Mouse (Mus musculus): ENCODE measurements at regions not wholly inside any gene's neighbourhood (a gene's known extent, or its start where the extent isn't known, plus 50 kb on each side); places are given as distances from the start of the nearest gene placed in this dataset.

DNA sequence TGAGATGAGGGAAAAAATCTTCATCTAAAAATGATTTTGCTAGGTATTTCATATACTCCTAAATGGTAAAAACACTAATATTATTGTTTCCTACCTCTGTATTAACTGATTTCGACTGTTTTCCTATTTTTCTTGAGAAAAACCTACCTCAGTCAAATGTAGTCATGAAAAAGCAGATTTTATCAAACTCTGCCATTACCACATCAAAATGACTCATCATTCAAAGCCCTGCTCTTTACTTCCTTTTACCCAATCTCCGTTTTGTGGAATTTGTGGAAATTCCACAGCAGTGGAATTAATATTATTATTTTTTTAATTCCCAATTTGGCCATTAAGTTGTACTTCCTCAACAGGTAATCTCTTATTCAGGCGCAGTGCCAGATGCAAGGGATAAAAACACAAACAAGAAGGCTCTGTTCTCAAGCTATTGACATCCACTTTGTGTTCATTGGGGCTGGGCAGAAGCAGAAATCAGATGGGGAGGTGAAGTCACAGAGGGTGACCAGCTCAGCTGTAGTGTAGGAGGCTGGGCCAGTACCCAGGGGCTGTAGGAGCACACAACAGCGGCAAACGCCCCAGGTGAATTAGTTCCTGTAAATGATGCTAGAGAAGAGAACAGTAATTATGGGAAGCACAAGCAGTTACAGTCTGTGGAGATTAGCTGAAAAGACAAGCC, 138.2 kb upstream of the Mocs2 start:
- no peak for DNase-seq (ENCODE audit: low spot score)

DNA sequence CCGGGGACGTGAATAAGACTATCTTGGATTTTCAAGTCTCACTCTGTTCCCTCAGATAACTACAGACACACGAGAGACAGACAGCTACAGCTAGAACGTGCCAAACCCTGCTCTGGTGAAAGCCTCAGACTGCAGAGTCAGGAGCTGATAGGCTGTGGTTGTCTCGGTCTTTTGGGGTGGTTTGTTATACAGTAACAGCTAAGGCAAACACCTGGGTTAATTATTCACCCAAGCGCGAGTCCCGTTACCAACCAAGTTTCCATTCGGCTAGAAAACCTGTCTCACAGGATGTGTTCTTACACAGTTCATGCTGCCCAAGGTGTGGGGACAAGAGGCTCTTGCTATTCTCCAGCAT, 137.7 kb upstream of the Mocs2 start:
- DNase-seq (ENCODE audit: low spot score), result no peak

DNA sequence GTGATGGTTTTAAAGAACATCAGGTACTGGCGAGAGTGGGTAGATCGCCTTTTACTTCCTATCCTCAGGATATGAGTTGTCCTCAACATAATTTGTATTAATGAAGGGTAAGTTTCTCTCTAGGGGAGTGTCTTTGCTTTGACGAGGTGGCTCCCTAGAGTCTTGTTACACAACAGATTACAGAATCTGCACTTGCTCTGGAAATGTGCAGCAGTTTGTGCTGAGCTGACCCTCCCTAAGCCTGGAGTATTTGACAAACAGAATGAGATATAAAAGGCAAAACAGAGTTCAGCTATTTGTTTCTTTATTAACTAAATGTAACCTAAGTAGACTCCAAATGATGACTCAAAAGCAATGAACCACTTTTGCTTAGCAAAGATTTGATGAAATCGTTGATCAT, 136.8 kb upstream of the Mocs2 start:
- DNase-seq (ENCODE audit: low spot score), result no peak

DNA sequence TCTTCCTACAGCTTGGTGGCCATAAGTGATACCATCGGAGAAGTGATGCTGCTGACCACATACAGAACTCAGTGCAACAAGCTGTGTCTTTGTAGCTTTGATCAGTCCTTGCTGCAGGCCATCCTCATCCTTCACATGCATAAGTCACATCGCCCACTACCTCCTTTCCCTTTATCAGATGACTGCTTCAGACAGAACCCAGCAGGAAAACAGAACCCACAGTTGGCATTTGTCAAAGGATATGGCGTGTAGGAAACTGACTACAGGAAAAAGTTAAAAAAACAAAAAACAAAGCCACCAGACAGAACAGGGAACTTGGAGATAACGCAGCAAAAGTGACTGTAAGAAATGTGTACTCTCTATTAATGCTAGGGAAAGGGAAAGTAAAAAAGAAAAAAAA, 136.1 kb upstream of the Mocs2 start:
- DNase-seq (ENCODE audit: low spot score), result no peak

DNA sequence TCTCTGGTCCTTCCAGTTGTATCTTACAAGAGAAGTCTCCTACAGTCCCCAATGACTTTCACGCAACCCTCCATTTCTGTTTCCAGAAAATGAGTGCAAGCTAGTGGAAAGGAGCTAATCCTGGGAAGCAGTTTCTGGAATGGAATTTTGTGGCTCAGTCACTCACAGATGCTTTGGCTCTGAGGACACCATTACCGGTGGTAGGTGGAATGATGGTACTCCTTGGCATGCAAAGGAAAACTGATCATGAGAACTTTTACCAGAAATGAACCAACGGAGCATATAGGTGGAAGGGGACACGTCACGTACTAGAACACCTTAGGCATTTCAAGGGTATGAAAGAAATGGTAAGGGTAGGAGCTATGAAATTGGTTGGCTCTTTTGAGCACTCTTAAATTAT, 135.1 kb upstream of the Mocs2 start:
- DNase-seq (ENCODE audit: low spot score), result no peak

DNA sequence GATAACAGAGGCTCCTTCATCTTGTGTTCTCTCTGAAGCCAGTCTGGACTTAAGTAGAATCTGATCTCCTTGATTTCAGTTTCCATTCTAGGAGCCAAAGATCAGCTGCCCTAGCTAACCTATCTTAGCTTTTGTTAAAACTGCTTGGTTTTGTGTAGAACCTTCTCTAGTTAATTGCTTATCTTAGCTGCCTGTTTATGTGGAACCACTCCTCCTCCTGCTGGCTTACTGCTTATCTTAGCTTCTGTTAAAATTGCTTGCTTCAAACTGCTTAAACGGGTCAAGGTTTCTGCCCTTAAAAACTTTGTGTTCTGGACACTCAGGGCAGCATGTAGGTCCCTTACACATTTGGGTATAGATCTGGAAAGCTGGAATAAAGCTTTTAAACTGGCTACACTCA, 133.7 kb upstream of the Mocs2 start:
- DNase-seq (ENCODE audit: low spot score), result no peak

DNA sequence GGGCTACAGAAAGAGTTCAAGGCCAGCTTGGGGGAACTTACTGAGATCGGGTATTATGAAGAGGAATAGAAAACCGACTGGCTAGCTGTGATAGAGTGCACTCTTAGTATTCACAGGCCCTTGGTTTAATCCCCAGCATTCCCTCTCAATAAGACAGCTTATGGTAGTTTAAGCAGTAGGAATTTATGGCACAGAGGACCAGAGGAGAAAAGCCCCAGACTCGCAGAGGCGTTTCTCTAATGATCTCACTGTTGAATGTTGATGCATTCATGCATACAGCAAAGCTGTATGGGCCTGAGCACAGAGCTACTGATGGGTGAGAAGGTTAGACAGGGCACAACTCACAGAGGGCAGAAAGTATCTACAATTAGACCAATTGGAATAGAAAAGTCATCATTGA, 132.7 kb upstream of the Mocs2 start:
- DNase-seq (ENCODE audit: low spot score), result no peak

DNA sequence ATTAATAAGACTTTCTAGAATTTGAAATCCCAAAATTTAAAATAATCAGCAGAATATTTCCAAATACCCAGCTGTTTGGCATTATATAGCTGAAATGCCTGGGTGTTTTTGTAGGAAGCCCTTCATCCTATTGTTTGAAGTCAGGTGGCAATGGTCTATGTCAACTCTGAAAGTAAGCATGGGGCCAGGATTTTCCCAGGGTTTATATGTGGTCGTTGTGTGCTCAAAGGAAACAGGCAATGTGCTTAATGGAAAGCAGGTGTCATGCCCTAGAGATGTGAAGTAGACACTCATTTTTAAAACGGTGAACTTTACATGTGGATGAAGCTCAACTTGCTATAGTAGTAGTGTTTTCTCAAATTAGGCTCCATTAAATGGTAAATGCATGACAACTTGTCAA, 105.4 kb upstream of the Mocs2 start:
- DNase-seq (ENCODE audit: low spot score), result no peak

DNA sequence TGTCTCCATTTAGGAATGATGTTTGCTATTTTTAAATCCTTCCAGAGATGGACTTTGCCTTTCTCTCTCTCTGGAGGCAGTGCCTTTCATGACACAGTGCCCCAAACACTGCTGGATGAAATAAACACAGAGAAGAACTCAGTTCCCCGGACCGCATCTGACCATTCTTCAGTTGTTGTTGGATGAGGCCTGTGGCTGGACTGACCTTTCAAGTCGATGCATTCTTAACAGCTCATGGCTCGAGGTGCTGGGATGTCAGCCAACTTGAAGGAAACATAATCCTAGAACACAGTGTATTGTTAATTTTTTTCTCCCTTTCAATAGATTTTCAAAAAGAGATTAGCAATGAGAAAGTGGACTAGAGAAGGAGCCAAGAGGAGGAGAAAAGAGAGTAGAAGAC, 98.3 kb upstream of the Mocs2 start:
- no peak for DNase-seq (ENCODE audit: low spot score)

DNA sequence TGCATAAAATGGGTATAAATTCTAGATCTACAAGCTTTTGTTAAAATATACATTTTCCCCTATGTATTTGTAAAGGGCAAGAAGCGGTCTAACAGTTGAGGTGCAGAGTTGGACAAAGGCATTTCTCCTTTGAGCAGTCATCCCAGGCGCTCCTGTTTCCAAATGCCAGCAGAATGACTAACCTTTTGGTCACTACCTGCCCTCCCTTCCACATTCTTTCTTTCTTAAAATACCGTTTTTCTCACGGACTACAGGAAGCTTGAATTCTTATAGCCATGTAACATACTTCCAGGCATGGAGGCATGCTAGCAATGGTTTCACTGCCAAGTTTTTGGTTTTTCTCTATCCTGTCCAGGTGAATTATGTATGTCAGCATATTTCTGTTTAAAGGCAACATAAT, 91.2 kb upstream of the Mocs2 start:
- no peak for DNase-seq (ENCODE audit: low spot score)

DNA sequence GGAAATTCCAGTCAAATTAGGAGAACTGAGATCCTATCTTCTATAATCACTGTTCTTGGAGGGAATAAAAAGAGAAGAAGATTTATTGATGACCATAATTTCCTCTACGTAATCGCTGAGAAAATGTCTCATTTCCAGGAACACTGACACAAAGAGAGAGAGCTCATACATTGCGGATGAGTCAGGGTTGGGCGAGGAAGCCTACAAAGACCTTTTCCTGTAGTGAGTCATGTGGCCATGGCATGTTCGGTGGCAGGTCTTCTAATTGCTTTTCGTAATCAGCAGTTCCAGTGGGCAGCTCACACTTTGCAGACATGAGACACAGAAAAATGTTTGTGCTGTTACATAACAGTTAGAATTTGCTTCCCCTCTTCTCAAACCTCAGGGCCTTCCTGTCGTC, 83.0 kb upstream of the Mocs2 start:
- DNase-seq (ENCODE audit: low spot score), result no peak

DNA sequence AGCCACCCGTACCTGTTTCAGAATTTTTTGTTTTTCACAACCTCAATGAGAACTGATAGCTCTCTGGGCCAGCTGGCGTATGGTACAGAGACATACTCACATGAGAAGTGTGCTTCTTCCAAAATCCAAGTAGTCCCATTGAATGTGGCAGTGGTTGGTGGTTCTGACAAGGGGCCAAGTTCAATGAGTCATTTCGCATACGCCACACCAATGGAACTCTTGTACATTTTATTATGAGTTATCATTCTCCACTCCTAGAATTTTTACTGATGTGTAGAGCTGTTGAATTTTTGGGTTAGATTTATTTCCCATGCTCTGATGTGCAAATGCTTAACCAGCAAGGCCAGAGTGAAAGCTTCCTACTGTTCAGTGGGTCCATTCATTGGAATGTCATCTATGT, 82.0 kb upstream of the Mocs2 start:
- DNase-seq (ENCODE audit: low spot score), result no peak

DNA sequence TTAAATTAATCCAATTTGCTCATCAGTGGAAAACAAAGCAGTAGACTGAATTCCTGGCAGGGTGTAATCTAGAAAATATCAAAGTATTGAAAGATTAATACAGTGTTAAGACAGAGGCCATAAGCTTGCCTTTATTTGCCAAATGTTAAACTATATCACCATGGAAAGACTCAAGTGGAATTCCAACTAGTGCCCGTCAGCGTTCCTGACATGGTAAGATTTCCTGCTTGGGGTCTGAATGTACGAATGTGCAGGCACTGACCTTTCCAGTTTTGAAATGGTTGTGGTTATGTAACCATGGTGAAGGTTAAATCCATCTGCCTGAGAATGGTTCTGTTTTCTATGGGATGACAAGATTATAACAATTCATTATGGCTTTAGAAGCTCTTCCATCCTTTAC, 75.5 kb upstream of the Mocs2 start:
- no peak for DNase-seq (ENCODE audit: low spot score)

DNA sequence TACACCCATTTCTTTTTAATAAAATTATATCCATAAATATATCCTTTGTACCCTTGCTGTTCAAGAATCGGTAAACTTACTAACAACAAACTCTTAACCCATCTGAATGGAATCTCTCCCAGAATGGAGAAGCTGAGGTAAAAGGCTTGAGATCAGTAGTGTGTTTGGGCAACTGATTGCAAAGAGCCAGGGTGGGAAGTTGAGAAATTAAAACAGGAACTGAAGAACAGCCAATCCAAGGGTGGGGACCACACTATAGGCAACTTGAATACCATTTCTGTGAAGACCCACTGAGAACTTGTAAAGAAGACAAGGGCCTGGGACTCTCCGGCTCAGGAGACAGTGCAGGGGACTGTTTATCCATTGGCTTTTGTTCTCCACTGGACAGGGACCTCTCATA, 72.2 kb upstream of the Mocs2 start:
- no peak for DNase-seq (ENCODE audit: low spot score)

DNA sequence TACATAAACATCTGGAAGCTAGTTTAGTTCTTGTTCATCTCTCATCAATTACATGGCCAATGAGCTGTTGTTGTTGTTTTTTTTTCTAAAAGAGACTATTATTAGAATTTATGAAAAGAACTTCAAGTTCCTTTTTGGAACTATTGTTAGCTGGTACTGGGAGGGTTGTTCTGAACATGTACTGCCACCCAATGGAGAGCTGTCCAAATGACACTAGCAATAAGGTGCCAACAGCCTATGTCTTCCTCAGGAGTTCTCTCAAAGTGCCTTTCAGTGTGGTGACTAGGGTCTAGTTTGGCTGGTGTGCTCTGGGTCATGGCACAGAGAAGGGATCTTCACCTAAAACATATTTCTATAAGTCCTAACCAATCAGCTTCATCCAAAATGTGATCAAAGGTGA, 60.6 kb upstream of the Mocs2 start:
- no peak for DNase-seq (ENCODE audit: low spot score)

DNA sequence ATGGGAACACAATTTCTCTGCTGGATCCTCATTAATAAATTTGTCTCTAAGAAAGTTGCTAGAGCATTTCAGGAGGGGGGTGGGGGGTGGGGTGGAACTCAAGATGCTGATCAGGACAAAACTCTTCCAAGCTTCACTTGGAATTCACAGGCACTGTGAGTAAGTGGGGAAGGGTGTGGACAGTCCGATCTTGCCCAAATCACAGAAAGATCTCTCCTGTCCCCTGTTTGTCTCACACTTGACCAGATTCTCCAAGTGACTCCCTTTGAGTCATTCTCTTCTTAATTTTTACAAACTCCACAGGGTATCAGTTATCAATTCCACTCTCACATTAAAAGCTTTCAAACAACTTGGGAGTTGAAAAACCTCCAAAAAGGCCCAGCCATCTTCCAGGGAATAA, 58.1 kb upstream of the Mocs2 start:
- no peak for DNase-seq (ENCODE audit: low spot score)

DNA sequence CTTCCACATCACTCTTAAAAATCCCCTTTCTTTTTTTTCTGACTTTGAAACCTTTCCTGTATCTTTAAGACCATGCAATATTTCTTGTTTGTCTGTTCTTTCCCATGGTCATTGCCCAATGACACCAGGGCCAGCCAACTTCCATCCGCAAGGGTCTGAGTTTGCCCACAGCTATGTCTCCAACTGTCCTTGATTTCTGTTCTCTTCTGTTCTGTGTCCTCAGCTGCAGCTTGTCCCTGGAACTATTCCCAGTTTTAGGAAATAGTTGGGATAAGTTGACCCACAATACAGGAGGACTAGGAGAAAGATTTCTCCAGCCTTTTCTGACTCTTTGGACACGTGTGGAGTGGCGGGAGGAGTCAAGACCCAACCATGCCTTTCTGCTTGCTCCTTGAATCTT, 57.1 kb upstream of the Mocs2 start:
- peak; percentile 13 for DNase-seq (ENCODE audit: low spot score)
